Mouse (Mus musculus) T-helper 17 cell (primary cell): ENCODE measurements around the gene Pigyl.

ENCODE experiments used
- in situ Hi-C, 2 experiments: fragments of 300-600 bp; cut with MboI, MseI; formaldehyde crosslinking; loops; 1 replicate in 1 of 2; 2 replicates in 1 of 2; pipeline ENCODE4 v1.15.1; 2025; ENCODE audit warnings: high pct_unique_total_duplicates in 2 of 2

Pigyl gene

GRCm38 (mm10) chr9:22188025-22188611 lies 31.5 kb downstream of the Pigyl start, which contains the start of gene Zfp872:
Gene Zfp872 (plus strand): TSS chr9:22188090.
- in situ Hi-C loops, result no loop called here

- in situ Hi-C loops, result no loop called here
Measured at GRCm38 (mm10) chr9:22196412-22196811, 39.8 kb downstream of the Pigyl start.
